Mouse (Mus musculus) kidney, adult 8-10 months (tissue): ENCODE data around the gene Emilin2.
A peak's percentile ranks its signal among the peaks of the same experiment; 100 is the strongest.

Experiments
- DNase-seq, 2 experiments: peaks; one replicate each; pipeline ENCODE4 v3.0.0; 2022

Gene Emilin2

GRCm38 (mm10) chr17:71299879-71300278 is 11.9 kb downstream of the Emilin2 start:
- DNase-seq, result no peak

- DNase-seq, result no peak
Observed at GRCm38 (mm10) chr17:71294570-71294969, 17.2 kb downstream of the Emilin2 start.

GRCm38 (mm10) chr17:71292897-71293296 is 18.9 kb downstream of the Emilin2 start:
- DNase-seq, result no peak

- no peak for DNase-seq
Observed at GRCm38 (mm10) chr17:71291897-71292420, 19.8 kb downstream of the Emilin2 start.

GRCm38 (mm10) chr17:71290486-71291410 is 21.0 kb downstream of the Emilin2 start:
- DNase-seq, result no peak

GRCm38 (mm10) chr17:71289572-71290176 is 22.1 kb downstream of the Emilin2 start:
- DNase-seq, result no peak

GRCm38 (mm10) chr17:71288808-71289548 is 22.8 kb downstream of the Emilin2 start:
- DNase-seq, result peak; percentile 45 to 64

GRCm38 (mm10) chr17:71288145-71288758 is 23.5 kb downstream of the Emilin2 start:
- no peak for DNase-seq

- DNase-seq, result no peak
Observed at GRCm38 (mm10) chr17:71287586-71287985, 24.2 kb downstream of the Emilin2 start.

GRCm38 (mm10) chr17:71285929-71286328 is 25.8 kb downstream of the Emilin2 start:
- peak; percentile 48 to 51 for DNase-seq

- no peak for DNase-seq
Observed at GRCm38 (mm10) chr17:71284890-71285289, 26.9 kb downstream of the Emilin2 start.

GRCm38 (mm10) chr17:71283237-71283636 is 28.5 kb downstream of the Emilin2 start:
- peak; percentile 14 to 34 for DNase-seq

GRCm38 (mm10) chr17:71282716-71283115 is 29.1 kb downstream of the Emilin2 start:
- peak; percentile 76 to 83 for DNase-seq

- no peak for DNase-seq
Observed at GRCm38 (mm10) chr17:71277701-71278491, 33.9 kb downstream of the Emilin2 start.

GRCm38 (mm10) chr17:71276771-71277170 is 35.0 kb downstream of the Emilin2 start:
- DNase-seq, result no peak

- DNase-seq, result no peak
Observed at GRCm38 (mm10) chr17:71273901-71274300, 37.9 kb downstream of the Emilin2 start.

GRCm38 (mm10) chr17:71268599-71268998 is 43.2 kb downstream of the Emilin2 start:
- no peak for DNase-seq

GRCm38 (mm10) chr17:71268152-71268551 is 43.6 kb downstream of the Emilin2 start:
- DNase-seq, result no peak

GRCm38 (mm10) chr17:71267374-71267773 is 44.4 kb downstream of the Emilin2 start:
- DNase-seq, result no peak

- no peak for DNase-seq
Observed at GRCm38 (mm10) chr17:71265336-71266051, 46.3 kb downstream of the Emilin2 start.

- DNase-seq, result no peak
Observed at GRCm38 (mm10) chr17:71264739-71265138, 47.0 kb downstream of the Emilin2 start.
